Mouse (Mus musculus): Measurements from ENCODE around the gene Map4.
"Not testable (repeated sequence)": the region's sequence is repeated elsewhere in the genome, so short reads cannot be mapped to it uniquely, and the experiment has no call there.

Gene Map4

DNA sequence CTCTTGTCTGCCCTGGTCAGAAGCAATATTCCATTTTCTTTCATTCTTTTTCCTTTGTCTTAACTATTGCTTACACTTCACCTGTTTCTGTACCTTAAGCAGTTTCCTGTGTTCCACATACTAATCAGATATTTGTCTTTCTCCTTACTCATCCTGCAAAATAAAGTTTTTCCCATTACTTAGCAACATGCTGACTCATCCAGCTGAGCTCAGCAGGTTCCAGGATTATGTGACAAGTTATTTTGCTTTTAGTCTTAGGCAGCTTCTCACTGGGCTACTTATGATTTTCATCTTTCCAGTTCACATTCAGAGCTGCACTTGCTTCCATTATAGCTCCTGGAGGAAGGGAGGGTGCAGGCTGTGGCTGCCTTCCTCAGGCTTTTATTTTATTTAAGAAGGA lies 133.4 kb downstream of the Map4 start:
- DNase-seq (ENCODE audit: low read depth, low spot score): no peak

DNA sequence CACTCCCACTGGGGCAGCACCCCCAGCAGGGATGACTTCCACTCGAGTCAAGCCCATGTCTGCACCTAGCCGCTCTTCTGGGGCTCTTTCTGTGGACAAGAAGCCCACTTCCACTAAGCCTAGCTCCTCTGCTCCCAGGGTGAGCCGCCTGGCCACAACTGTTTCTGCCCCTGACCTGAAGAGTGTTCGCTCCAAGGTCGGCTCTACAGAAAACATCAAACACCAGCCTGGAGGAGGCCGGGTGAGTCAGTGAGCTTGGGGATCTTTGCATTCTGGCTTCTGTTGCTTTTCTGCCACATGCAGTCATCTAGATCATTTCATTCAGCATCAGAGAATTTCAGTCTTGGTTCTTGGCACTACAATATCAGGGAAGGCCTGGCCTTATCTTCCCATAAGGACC lies 137.5 kb downstream of the Map4 start:
- no peak for DNase-seq (ENCODE audit: low read depth, low spot score)

DNA sequence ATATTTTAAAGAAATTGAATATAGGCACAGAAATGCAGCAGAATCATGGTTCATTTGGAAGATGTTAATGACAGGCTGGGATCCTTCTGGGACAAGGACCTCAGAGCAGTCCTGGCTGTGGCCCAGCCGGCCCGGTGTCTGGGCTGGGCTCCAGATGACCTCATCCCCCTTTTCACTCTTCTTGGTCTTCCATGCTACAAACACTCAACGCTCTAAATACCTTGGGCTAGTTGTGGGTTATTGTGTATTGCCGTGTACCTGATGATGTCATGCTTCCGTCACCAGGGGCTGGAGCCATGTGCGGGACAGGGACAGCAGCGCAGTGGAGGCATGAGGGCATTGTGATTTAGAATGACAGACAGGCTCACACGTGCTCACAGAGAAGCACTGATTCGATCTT lies 139.1 kb downstream of the Map4 start:
- DNase-seq (ENCODE audit: low read depth, low spot score): no peak

DNA sequence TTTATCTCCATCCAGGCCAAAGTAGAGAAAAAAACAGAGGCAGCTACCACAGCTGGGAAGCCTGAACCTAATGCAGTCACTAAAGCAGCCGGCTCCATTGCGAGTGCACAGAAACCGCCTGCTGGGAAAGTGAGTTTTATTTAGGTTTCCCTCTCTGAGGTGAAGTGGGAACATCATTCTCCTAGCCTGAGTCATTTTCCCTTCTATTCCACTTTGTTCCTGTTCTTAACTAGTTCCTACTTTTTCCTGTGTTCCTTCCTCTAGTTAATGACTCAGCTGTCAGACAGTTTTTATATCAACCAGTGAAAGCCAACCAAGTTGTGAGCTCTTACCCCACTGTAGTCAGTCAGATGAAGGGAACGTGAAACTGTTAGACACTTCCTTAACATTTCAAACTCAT lies 139.8 kb downstream of the Map4 start:
- DNase-seq (ENCODE audit: low read depth, low spot score): no peak

DNA sequence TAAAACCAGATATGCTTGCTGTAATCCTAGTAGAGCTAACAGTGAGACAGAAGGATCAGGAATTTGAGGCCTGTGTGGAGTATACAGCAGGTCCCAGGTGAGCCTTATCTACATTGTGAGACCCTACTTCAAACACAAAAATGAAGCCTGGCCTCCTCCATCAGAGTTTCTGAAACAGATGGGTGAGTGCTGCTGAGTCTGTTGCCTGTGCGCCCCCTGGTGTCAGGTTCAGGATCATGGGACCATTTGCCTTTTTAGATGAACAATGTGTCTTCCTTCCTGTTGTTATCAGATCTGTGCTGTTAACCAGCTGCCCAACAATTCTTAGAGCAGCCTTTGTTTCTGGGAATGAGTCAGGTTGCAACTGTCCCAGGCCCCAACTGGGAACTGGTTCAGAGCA lies 140.6 kb downstream of the Map4 start:
- peak; percentile 61 for DNase-seq (ENCODE audit: low read depth, low spot score)

DNA sequence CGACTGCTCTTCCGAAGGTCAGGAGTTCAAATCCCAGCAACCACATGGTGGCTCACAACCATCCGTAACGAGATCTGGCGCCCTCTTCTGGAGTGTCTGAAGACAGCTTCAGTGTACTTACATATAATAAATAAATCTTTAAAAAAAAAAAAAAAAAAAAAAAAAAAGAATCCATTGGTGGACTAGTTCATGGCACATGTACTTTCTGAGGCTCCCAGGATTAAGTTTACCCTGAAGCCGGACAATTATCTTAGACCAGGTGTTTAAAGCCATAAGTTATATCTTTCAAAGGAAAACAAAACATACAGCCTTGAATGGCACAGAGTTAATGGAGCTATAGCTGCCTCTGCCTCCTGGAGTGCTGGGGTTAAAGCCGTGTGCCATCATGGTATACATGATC lies 145.2 kb downstream of the Map4 start:
- DNase-seq (ENCODE audit: low read depth, low spot score): not testable (repeated sequence)

DNA sequence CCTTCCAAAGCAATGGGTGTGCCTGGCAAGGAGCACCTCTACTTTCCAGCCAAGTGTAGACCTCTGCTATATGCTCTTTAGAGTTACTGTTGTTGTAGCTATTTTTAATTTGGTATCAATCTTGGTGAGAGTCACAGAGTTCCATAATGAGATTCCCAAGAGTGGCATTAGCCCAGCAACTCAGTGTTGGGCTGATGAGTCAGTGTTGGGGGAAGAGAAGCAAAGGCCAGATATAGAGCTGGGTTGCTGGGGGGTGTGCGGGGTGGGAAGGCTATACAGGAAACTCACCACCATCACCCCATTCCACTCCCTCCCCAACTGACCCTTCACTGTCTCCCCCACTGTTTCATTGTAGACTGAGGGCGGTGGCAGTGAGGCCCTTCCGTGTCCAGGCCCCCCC lies 149.8 kb downstream of the Map4 start:
- DNase-seq (ENCODE audit: low read depth, low spot score): no peak

DNA sequence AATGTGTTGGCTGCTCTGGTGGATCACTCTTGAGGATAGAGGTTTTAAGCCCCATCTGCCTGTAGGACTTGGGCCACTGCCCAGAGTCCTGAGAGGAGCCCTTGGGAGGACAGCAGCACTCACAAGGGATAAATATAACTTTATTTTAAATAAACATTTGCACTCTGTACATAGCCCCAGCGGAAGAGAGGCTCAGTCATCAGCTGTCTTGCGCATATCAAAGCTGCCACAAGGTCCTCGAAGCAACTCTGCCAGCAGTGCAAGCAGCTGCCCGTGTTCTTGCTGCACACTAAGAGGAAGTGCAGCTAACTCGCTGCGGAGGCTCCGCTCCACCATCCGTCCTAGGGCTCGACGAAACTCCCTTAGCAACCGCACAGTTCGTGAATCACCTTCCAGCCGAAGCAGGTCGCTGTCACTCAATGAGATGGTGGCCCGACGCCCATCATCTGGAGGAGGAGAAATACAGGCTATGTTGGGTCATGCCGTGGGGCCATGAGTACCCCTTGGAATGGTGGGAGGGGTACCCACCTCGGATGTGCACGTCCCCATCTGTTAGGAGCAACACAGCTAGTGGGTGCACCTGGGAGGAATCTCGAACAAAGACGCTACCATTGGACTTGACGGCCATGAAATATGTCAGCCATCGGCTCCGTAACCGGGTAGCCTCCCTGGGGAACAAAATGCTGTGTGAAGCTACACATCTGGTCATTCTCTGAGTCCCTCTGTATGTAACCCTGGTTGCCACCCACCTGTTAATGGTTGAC lies 153.1 kb downstream of the Map4 start:
- DNase-seq (ENCODE audit: low read depth, low spot score): no peak

DNA sequence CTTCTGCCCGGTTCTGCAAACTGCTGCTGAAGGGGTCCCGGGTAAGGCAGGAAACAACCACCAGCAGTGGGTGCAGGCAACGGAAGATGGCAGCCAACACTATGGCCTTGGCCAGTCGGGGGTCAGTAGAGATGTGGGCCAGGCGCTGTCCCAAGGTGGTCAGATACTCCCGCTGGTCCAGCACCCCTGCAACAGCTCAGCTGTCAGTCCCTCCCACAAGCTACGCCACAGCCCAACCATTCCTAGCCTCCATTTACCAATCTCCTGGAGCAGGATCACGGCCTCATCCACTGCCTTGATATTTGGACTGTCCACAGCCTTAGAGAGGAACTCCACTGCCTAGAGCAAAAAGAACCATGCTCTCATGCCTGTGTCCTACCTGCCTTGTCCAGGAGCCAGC lies 154.4 kb downstream of the Map4 start:
- DNase-seq (ENCODE audit: low read depth, low spot score): no peak

DNA sequence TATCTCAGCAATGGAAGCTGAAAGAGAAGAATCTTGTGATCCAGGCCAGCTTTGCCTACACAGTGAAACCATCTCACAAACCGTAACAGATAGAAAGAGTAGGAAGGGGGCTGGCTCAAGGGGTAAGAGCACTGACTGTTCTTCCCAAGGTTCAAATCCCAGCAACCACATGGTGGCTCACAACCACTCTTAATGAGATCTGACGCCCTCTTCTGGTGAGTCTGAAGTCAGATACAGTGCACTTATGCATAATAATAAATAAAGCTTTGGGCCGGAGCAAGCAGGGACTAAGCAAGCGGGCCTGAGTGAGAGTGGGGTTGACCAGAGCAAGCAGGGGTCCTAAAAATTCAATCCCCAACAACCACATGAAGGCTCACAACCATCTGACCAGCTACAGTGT lies 162.0 kb downstream of the Map4 start:
- DNase-seq (ENCODE audit: low read depth, low spot score): no peak

DNA sequence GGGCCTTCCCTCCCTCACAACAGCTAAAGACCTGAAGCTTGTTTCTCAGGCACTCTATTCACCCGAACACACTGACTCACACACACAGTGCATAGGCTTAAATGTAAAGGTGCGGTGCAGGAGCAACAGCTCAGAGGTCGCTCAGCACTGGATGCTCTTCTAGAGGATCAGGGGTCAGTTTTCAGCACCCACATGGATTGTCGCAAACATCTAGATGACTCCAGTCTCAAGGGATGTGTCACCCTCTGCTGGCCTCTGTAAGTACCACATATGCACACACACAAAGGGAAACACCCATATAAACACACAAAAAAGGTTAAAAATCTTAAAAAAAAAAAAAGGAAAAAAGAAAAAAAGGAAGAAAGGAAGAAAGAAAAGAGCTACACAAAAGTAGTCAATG lies 163.5 kb downstream of the Map4 start:
- DNase-seq (ENCODE audit: low read depth, low spot score): no peak

DNA sequence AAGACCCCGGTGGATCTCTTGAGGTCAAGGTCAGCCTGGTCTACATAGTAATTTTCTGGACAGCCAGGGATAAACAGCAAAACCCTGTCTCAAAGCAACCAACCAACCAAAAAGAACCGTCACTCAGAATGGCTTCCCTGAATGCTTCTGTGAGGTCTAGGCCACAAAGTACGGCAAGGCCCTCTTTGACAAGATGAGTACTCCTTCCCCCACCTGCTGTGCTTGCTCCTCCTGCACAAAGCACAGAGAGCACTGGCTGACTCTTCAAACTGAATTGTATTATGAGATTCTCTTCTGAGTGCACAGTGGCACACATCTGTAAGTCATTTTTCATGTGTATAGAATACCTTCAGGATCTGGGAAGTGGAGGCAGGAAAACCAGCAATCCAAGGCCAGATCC lies 166.5 kb downstream of the Map4 start:
- DNase-seq (ENCODE audit: low read depth, low spot score): no peak

DNA sequence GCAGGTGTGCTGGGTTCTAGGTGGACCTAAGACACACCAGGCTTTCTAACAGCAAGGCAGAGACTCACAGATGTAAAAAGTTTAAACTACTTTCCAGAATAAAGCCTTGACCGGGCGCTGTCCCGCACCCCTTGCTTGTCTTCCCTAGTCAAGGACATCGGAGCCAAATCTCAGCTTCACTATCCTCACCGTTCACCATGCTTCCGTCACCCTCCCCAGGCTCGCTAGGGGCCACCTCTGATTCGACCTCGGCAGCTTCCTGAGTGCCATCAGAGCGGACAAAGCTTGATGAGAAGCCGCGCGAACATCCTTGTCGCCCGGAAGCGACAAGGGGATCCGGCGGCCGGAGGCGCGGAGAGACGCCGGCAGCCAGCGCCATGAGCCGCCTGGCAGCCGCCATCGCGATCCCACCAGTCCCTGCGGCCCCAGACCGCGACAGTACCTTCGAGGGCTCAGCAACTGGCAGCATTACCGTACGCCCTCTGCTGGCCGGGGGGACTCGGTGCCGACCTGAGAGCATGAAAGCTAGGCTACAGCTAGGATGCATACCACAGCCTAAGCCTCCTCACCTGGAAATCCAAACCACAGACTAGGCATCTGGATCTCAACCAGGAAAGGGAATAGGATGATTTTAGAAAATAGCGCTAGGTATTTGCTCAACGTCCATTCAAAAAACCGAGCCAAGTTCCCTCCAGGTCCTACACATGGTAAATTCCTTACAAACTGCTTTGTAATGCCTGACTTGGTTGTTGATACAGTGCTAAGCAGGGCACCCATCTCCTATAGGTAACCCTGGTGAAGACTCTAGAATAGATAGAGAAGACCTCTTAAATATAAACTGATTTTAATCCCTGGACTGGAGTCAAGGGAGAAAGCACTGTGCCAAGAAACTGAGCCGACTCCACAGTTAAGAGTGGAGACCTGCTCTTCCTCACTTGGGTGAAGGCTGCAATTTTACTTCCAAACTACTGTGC lies 169.7 kb downstream of the Map4 start:
- peak; percentile 82 for DNase-seq (ENCODE audit: low read depth, low spot score)

DNA sequence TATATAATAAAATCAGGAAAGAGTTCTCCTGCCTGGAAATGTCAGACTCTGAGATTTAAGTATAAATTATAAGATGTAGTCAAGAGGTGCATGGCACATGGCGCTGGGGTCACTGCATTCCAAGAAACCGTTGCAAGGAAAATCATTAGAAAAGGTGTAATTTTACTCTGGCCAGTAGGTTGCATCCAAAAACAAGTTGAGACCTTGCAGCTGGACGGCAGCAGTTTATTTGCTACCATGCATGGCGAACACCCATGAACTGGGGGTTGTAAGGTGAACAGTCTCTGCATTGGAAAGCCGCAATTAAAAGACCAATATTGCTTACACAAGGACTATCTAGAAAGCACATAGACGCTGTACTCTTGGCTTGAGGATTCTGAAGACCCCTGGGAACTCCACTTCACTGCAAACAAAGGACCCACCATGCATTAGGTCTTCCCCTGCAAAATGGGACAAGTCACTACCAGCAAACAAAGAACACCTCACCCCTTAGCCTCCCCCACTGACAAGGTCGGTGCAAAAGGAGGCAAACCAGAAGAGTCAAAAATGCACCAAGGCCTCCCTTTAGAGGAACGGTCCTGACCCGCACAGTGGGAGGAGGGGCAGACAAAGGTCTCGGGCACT lies 185.2 kb downstream of the Map4 start:
- DNase-seq (ENCODE audit: low read depth, low spot score): no peak

DNA sequence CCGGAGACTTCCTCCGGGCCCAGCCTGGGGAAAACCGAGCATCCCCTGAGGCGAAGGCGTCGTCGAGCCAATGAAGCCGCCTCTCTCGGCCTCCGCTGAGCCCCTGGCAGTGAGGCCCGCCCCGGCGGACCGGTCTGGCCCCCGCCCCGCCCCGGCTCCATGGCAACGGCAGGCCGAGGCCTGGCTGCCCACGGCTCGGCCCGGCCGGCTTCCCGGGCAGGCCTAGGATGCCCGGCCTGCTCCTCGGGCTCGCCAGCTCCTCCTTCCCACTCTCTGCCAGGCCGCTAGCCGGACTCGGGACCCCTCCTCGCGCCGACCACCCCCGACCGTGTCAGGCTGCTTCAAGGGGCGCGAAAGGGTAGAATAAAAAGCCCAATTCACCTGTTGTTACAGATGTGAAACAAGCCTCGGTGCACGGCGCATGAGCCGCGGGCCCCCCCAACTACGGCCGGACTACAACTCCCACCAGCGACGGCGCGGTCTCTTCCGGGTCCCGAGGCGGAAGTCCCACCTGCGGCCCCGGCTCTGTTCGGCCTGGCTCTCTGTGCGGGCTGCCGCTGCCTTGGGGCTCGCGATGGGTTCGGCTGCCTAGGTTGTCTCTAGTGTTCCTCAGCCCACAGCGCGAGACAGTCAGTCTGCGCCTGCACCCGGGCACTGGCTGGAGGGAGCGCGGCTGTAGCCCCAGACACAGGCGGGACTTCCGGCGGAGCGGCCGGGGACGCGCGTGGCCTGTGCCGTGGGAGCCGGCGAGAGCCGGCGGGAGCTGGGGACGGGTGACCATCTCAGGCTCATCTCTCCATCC lies 185.9 kb downstream of the Map4 start, which contains the start of gene Smarcc1:
Smarcc1 (plus strand) TSS at position 732 of the 802 bp plus-strand sequence.
- peak; percentile 88 for DNase-seq (ENCODE audit: low read depth, low spot score)

DNA sequence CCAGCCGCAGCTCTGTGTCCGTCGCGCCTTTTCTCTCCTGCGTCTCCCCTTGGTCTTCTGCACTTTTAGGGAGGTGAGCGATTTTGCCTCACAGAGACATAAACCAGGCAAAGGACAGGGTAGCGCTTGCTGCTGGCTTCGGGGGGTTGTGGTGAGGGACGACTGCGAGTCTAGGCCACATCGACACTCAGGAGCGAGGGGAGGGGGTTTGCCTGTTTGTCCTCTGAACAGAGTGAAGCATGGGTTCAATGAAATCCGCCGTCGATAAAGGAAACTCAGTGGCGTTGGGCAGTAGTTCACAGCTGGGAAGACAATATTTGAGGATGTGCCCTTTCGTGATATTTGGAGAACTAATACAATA lies 186.5 kb downstream of the Map4 start, which contains the start of gene Dhx30:
Dhx30 (minus strand) TSS at position 52 of the 361 bp plus-strand sequence.
- no peak for DNase-seq (ENCODE audit: low read depth, low spot score)

DNA sequence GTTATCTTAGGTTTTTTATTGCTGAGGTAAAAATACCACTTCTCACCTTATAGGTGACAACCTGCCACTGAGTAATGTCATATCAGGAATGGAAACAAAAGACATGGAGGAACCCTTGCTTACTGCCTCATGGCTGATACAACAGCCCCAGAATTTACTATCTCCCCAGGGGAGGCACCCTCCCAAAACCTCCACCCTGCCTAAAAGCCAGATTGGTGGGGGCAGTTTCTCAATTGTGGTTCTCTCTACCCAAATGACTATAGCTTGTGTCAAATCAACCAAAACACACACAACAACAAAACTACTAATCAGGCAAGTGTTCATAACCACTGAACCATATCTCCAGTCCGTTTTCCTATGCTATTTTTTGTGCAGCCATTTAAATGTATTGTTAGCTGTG lies 187.0 kb downstream of the Map4 start:
- no peak for DNase-seq (ENCODE audit: low read depth, low spot score)

DNA sequence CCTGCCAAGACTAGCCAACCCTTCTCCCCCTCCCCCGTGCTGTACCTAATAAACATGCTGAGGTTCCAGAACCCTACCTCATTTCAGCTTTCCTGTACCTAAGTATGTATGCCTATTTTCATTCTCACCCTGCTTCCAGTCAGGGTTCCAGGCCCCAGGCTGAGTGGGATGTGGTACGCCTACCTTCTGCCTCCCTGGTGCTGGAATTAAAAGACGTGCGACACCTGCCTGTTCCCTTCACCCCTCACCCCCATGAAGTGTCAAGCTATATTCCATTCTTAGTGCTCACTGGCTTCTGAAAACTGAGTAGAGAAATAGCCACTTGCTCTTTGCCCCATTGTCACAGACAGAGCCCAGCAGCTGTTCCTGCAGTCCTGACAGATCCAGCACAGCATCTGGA lies 190.2 kb downstream of the Map4 start:
- no peak for DNase-seq (ENCODE audit: low read depth, low spot score)

DNA sequence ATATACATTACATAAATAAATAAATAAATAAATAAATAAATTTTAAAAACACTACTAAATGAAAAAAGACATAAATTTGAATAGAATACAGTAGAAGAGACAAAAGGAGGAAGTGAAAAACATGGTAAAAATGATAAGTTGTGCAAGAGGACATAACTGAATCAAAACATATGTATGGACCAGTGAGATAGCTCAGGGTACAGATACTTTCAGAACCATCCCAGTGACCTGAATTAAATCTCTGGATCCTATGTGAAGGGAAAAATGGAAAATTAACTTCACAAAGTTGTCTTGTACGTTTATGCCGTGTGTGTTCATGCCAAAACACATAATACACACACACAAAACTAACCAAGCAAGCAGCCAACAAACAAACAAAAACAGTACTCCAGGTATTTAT lies 192.1 kb downstream of the Map4 start:
- no peak for DNase-seq (ENCODE audit: low read depth, low spot score)

DNA sequence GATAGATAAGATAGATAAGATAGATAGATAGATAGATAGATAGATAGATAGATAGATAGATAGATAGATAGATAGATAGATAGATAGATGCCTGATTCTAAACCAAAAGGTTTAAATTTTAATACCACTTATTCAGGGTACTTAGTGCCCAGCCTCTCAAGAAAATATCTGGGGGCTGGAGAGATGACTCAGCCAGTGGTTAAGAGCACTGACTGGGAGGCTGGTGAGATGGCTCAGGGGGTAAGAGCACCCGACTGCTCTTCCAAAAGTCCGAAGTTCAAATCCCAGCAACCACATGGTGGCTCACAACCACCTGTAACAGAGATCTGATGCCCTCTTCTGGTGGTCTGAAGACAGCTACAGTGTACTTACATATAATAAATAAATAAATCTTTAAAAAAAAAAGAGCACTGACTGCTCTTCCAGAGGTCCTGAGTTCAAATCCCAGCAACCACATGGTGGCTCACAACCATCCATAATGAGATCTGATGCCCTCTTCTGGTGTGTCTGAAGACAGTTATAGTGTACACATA lies 192.8 kb downstream of the Map4 start:
- not testable (repeated sequence) for DNase-seq (ENCODE audit: low read depth, low spot score)

DNA sequence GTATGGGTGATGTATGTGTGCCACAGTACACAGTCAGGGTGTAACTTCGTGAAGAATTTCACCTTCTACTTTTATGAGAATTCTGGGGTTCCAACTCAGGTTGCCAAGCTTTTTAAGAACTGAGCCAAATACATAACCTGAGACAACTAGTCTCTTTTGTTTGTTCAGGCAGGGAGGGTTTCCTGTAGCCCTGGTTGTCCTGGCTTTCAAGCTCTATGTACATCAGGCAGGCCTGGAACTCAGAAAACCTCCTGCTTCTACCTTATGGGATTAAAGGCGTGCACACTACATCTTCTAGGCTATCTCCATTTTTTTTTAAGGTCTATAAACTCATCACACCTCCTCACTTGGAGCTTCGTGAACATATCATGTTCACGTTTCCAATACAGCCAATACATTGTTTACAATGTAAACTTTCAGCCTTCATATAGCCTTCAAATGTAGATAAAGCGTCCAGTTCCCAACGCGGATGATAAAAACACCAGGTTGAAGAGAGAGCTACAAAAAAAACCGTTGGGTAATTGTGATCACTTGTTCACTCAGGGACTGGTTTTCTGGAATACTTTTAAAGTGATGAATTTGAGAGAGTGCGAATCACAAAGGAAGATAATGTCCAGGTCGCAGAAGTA lies 199.8 kb downstream of the Map4 start:
- no peak for DNase-seq (ENCODE audit: low read depth, low spot score)
